Mouse (Mus musculus) thymus, adult 2 months (tissue): ENCODE measurements around the gene Nelfa.

Source experiments
- CTCF ChIP-seq: fragments of 200-500 bp; IDR thresholded peaks from 2 replicates; pipeline ENCODE4 v1.5.1; 2012; ENCODE audit warnings: mild to moderate bottlenecking, control low read depth, low read length, moderate library complexity, borderline replicate concordance; ENCODE audit not compliant: control insufficient read depth, poor library complexity, insufficient read depth; ENCODE audit errors: extremely low read depth
- POLR2A ChIP-seq: fragments of 200-500 bp; IDR thresholded peaks from 2 replicates; pipeline ENCODE4 v1.6.1; 2012; ENCODE audit warnings: mild to moderate bottlenecking, low read length, control low read depth, moderate library complexity; ENCODE audit not compliant: control insufficient read depth, poor library complexity, insufficient read depth; ENCODE audit errors: extremely low read depth

- no peak for TF ChIP-seq POLR2A
- TF ChIP-seq CTCF, result no peak
These were observed 19.7 kb upstream of the Nelfa start for GRCm38 (mm10) chr5:33955868-33956267.
